Mouse (Mus musculus): ENCODE results near the gene Cela3a.

DNA sequence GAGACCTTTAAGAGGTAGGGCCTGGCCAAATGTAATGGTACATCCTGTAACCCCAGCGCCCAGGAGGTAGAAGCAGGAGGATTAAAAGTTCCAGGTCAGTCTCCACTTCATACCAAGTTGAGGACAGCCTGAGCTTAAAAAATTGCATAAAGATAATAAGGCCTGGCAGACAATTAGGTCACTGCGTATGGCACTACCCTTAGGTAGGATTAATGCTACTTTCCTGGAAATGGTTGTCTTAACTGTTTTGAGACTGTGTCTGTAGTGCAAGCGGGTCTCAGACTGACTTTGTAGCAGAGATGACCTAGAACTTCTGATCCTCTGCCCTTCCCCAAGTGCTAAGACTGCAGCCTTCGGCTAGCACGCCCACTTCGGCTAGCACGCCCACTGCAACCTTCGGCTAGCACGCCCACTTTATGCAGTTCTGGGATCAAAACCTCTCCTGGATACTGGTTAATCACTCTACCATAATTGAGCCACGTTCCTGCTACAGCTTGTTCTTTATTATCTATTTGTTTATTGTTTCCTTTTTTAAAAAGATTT, 29.8 kb downstream of the Cela3a start:
- TF ChIP-seq POLR2A (IDR thresholded peaks at IDR 0.05; ENCODE audit: insufficient read depth, low read length) (no peak), CTCF (IDR thresholded peaks at IDR 0.05; ENCODE audit: low read depth, low read length) (no peak), EP300 (IDR thresholded peaks at IDR 0.05; ENCODE audit: insufficient read depth, low read depth, low read length) (no peak)
